Mouse (Mus musculus) T-helper 2 cell (primary cell): ENCODE results near the gene Nbea.
"Not testable (repeated sequence)": the region's sequence is repeated elsewhere in the genome, so short reads cannot be mapped to it uniquely, and the experiment has no call there.

ENCODE experiments used
- in situ Hi-C: fragments of 300-600 bp; cut with MboI, MseI; formaldehyde crosslinking; loops from one replicate; pipeline ENCODE4 v1.15.1; 2025; ENCODE audit warnings: high pct_unique_total_duplicates

The Nbea gene

GRCm38 (mm10) chr3:56039494-56039893 lies 144.0 kb downstream of the Nbea start:
- in situ Hi-C loops, result no loop called here

GRCm38 (mm10) chr3:56034596-56034995 lies 148.9 kb downstream of the Nbea start:
- in situ Hi-C loops, result no loop called here

GRCm38 (mm10) chr3:56018494-56018893 lies 165.0 kb downstream of the Nbea start:
- in situ Hi-C loops, result loop anchor here (25.0 kb wide), 1 partner anchor 1194 kb away; no protein-coding TSS in a partner anchor

- in situ Hi-C loops, result loop anchor here (25.0 kb wide), 1 partner anchor 1201 kb away; no protein-coding TSS in a partner anchor
Observed at GRCm38 (mm10) chr3:56011132-56011531, 172.4 kb downstream of the Nbea start.

- in situ Hi-C loops, result loop anchor here (25.0 kb wide), 1 partner anchor 1204 kb away; no protein-coding TSS in a partner anchor
Observed at GRCm38 (mm10) chr3:56007991-56008390, 175.5 kb downstream of the Nbea start.

- in situ Hi-C loops, result loop anchor here (25.0 kb wide), 1 partner anchor 1212 kb away; no protein-coding TSS in a partner anchor
Observed at GRCm38 (mm10) chr3:56000259-56000658, 183.2 kb downstream of the Nbea start.

- in situ Hi-C loops, result no loop called here
Observed at GRCm38 (mm10) chr3:55978361-55978760, 205.1 kb downstream of the Nbea start.

- in situ Hi-C loops, result not testable (repeated sequence)
Observed at GRCm38 (mm10) chr3:55976986-55977385, 206.5 kb downstream of the Nbea start.

- in situ Hi-C loops, result no loop called here
Observed at GRCm38 (mm10) chr3:55965723-55966156, 217.8 kb downstream of the Nbea start.

- in situ Hi-C loops, result no loop called here
Observed at GRCm38 (mm10) chr3:55963032-55963431, 220.5 kb downstream of the Nbea start.

GRCm38 (mm10) chr3:55949994-55950393 lies 233.5 kb downstream of the Nbea start:
- in situ Hi-C loops, result no loop called here

GRCm38 (mm10) chr3:55949148-55949547 lies 234.4 kb downstream of the Nbea start:
- in situ Hi-C loops, result no loop called here

- in situ Hi-C loops, result no loop called here
Observed at GRCm38 (mm10) chr3:55927343-55927742, 256.2 kb downstream of the Nbea start.

GRCm38 (mm10) chr3:55909290-55909689 lies 274.2 kb downstream of the Nbea start:
- in situ Hi-C loops, result no loop called here

GRCm38 (mm10) chr3:55890574-55890973 lies 292.9 kb downstream of the Nbea start:
- in situ Hi-C loops, result loop anchor here (5.0 kb wide), 1 partner anchor 498 kb away; no protein-coding TSS in a partner anchor

- in situ Hi-C loops, result no loop called here
Observed at GRCm38 (mm10) chr3:55889227-55889626, 294.3 kb downstream of the Nbea start.

- in situ Hi-C loops, result no loop called here
Observed at GRCm38 (mm10) chr3:55887829-55888210, 295.7 kb downstream of the Nbea start.

- in situ Hi-C loops, result no loop called here
Observed at GRCm38 (mm10) chr3:55887193-55887828, 296.2 kb downstream of the Nbea start.

- in situ Hi-C loops, result no loop called here
Observed at GRCm38 (mm10) chr3:55872944-55873924, 310.3 kb downstream of the Nbea start.

GRCm38 (mm10) chr3:55852488-55852887 lies 331.0 kb downstream of the Nbea start:
- in situ Hi-C loops, result no loop called here

GRCm38 (mm10) chr3:55847115-55847514 lies 336.4 kb downstream of the Nbea start:
- in situ Hi-C loops, result no loop called here

GRCm38 (mm10) chr3:55837188-55837587 lies 346.3 kb downstream of the Nbea start:
- in situ Hi-C loops, result no loop called here
